Mouse (Mus musculus) T-helper 1 cell (primary cell): Measurements from ENCODE around the gene Gm12394.

Experiments
- in situ Hi-C: fragments of 300-600 bp; cut with MboI, MseI; formaldehyde crosslinking; loops from one replicate; pipeline ENCODE4 v1.15.1; 2025; ENCODE audit warnings: high pct_unique_total_duplicates

The Gm12394 gene

DNA sequence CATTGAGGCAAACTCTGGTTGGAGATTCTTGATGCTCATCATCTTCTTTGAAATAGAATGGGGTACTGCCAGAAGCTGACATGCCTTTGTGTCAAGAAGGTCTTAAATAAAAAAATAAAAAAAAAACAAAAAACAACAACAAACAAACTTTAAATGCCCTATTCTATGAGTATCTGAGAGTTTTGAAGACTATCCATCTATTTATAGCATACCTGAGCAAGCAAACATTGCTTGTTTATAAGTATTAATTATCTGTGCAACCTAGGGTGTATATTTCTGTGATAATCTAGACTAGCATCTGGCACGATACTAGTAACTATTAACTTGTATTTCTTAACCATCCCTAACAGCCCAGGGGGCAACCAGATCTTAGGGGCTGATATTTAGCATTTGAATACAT, at the start of gene Gm12394:
Gm12394 (minus strand) TSS at position 101 of the 400 bp plus-strand sequence.
- in situ Hi-C loops, result loop anchor here (10.0 kb wide), 3 partner anchors 332 to 1052 kb away; partner anchors contain the start of genes Fam205a2 and Fam205a4

- in situ Hi-C loops, result loop anchor here (25.0 kb wide), 1 partner anchor 743 kb away; the partner anchor contains the start of genes Gm13305 and Gm13306
Observed at GRCm38 (mm10) chr4:42904966-42905365, 48.4 kb upstream of the Gm12394 start.

DNA sequence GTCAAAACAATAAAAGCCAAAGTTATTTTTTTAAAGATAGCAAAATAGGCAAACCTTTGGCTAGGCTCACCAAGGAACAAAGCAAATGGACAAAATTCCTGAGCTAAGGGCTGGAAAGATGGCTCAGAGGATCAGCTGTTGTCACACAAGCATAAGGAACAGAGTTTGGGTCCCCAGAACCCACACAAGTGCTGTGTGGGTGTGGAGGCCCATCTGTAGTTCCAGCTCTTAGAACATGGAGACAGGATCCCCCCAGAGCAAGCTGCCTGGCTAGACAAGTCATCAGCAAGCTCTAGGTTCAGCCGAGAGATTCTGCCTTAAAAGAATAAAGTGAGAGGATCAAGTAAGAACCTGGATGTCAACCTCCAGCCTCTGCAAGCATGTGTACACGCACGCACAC, 48.0 kb upstream of the Gm12394 start:
- in situ Hi-C loops, result loop anchor here (25.0 kb wide), 1 partner anchor 742 kb away; the partner anchor contains the start of genes Gm13305 and Gm13306

GRCm38 (mm10) chr4:42903942-42904341, 47.4 kb upstream of the Gm12394 start:
- in situ Hi-C loops, result loop anchor here (25.0 kb wide), 1 partner anchor 742 kb away; the partner anchor contains the start of genes Gm13305 and Gm13306

- in situ Hi-C loops, result loop anchor here (25.0 kb wide), 1 partner anchor 740 kb away; the partner anchor contains the start of genes Gm13305 and Gm13306
Observed at GRCm38 (mm10) chr4:42902730-42903129, 46.2 kb upstream of the Gm12394 start.

- in situ Hi-C loops, result loop anchor here (25.0 kb wide), 1 partner anchor 740 kb away; the partner anchor contains the start of genes Gm13305 and Gm13306
Observed at GRCm38 (mm10) chr4:42902174-42902573, 45.6 kb upstream of the Gm12394 start.

- in situ Hi-C loops, result loop anchor here (25.0 kb wide), 1 partner anchor 739 kb away; the partner anchor contains the start of genes Gm13305 and Gm13306
Observed at GRCm38 (mm10) chr4:42900878-42901277, 44.3 kb upstream of the Gm12394 start.

DNA sequence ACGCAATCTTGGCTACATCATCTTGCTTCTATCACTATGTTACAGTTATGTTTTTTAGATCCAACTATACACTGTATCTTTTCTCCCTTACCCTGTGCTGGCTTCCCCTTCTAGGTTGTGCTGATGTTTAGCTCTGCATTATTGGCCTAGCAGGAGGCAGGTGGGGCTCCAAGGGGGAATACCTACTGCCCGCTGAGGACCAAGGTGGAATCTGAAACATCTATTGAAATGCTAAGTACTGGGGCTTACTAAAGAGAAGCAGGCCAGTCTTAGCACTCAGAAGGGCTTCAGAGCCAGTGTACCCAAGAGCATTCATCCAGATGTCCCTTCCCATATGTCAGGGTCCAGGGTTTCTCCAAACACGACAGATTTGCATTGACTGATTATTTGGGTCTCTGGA, 42.3 kb upstream of the Gm12394 start:
- in situ Hi-C loops, result no loop called here

DNA sequence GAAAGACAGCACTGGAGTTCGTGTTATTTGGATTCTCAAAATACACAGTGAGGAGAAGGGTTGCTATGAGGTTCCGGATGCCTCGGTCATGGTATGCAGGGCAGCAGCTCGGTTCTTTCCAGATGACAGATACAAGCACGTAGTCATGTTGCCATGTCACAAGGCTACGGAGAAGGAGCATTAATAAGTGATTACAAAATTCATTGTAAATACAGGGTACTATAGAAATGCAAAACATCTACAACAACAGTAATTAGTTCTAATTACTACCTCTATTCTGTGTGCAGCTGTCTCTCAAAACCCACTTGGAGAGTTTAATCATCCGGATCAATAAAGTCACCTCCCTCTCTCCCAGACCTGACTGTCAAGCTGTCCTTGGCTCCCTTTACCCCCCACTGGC, 38.5 kb upstream of the Gm12394 start:
- in situ Hi-C loops, result no loop called here

GRCm38 (mm10) chr4:42891176-42891575, 34.6 kb upstream of the Gm12394 start:
- in situ Hi-C loops, result no loop called here

GRCm38 (mm10) chr4:42888806-42889205, 32.2 kb upstream of the Gm12394 start:
- in situ Hi-C loops, result no loop called here

- in situ Hi-C loops, result no loop called here
Observed at GRCm38 (mm10) chr4:42886926-42887325, 30.4 kb upstream of the Gm12394 start.

- in situ Hi-C loops, result no loop called here
Observed at GRCm38 (mm10) chr4:42880677-42880948, 24.0 kb upstream of the Gm12394 start.

- in situ Hi-C loops, result loop anchor here (5.0 to 10.0 kb wide), 2 partner anchors 82 to 555 kb away; no protein-coding TSS in a partner anchor
Observed at GRCm38 (mm10) chr4:42879829-42880676, 23.5 kb upstream of the Gm12394 start.

DNA sequence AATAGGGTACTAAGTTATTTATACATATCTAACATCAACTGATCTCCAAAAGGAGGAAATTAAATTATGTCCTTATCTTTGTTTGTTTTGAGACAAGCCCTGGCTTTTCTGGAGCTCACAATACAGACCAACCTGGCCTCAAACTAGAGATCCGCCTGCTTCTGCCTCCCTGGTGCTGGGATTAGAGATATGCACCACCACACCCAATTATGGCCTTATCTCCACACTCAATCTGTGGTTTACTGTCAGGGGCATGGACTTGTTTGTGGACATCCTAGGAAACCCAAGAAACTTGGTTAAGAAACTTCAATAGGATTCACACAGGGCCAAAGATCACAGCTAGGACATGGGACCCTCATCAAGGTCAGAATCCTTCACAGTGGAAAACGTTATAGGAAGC, 21.1 kb upstream of the Gm12394 start:
- in situ Hi-C loops, result loop anchor here (5.0 to 10.0 kb wide), 2 partner anchors 85 to 553 kb away; no protein-coding TSS in a partner anchor

DNA sequence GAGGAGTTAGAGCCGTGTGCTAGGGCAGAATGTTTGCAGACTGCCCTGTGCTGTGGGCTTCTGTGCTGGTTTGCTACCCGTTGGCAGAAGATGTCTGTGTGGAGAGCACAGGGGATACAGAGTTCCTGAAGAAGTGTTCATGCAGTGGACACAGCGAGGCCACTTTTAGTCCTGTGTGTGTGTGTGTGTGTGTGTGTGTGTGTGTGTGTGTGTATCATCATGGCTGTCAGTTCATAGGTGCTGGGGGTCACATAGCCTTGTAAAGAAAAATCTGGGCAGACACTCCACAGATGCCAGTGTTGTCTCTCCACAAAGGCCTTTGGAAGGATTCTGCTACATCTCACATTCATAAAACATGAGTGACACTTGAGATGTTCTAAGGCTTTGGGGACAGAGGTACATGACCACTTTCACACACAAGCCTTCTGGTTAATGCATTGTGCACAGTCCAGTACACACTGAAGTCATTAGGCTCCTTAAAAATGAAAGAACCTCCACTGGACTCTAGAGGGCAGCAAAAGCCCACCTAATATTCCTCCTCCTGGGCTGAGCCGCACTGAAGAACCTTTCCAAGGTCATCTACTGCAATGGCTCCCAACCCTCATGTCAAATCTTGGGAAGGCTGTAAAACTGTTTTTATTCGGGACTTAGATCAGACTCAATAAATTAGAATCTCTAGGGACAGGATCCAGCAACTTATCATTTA, 20.2 kb upstream of the Gm12394 start:
- in situ Hi-C loops, result loop anchor here (5.0 to 10.0 kb wide), 2 partner anchors 86 to 552 kb away; no protein-coding TSS in a partner anchor

- in situ Hi-C loops, result loop anchor here (10.0 kb wide), 1 partner anchor 549 kb away; no protein-coding TSS in a partner anchor
Observed at GRCm38 (mm10) chr4:42874134-42874533, 17.6 kb upstream of the Gm12394 start, which contains the start of gene Fam205c. TSS of gene Fam205c (minus strand) at chr4:42874234.

DNA sequence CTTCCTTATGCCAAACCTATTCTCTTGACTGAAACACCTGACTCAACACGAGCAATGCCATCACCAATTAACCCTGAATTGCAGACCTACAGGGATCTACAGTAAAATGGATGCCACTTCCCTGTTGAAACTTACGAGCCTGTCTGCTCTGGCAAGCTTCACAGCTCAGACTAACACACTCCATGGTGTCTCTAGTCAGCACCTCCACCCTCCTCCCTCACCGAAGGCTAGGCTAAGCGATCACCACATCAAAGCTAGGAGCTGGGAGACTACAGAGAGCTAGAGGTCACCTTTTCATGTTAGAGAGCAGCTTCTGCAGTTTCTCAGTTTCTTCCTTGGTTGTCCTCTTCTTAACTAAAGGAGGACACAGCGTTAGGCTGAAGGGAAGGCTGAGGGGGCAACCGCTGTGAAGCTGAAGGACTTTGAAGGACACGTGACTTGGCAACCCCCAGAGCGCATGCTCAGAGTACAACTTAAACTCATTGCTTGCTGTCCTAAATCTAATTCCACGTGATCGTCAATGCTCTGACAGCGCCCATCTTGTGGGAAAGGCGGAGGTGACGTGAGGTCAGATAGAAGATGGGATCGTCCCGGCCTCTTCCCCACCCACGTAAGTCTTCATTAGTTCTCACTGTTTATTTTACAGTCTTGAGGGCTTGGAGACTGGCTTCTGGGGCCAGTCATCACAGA, 16.3 kb upstream of the Gm12394 start:
- in situ Hi-C loops, result loop anchor here (10.0 kb wide), 1 partner anchor 548 kb away; no protein-coding TSS in a partner anchor

DNA sequence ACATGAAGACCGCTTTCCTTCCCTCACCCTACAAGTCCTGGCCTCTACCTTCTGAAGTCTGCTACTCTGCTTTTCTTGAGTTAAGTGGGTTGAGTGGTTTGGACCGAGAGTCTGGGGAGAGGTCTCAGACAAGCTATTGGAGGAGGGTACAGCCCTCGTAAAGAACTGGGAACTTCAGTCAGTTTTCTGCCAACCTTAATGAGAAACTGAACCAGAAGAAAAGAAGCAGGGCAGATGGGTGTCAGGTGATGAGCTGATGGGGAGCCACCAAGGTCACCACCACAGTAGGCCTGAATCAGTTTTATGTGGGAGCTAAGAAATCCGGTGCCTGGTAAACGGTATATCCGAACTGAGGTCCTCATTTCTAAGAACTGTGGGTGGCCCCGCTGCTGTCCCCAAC, 15.6 kb upstream of the Gm12394 start:
- in situ Hi-C loops, result loop anchor here (10.0 kb wide), 1 partner anchor 547 kb away; no protein-coding TSS in a partner anchor

GRCm38 (mm10) chr4:42870748-42871147, 14.2 kb upstream of the Gm12394 start:
- in situ Hi-C loops, result loop anchor here (10.0 kb wide), 1 partner anchor 546 kb away; no protein-coding TSS in a partner anchor

- in situ Hi-C loops, result loop anchor here (10.0 kb wide), 3 partner anchors 323 to 823 kb away; no protein-coding TSS in a partner anchor
Observed at GRCm38 (mm10) chr4:42868193-42868592, 11.6 kb upstream of the Gm12394 start.
